Mouse (Mus musculus): ENCODE measurements around the gene Olfml1.

The Olfml1 gene

DNA sequence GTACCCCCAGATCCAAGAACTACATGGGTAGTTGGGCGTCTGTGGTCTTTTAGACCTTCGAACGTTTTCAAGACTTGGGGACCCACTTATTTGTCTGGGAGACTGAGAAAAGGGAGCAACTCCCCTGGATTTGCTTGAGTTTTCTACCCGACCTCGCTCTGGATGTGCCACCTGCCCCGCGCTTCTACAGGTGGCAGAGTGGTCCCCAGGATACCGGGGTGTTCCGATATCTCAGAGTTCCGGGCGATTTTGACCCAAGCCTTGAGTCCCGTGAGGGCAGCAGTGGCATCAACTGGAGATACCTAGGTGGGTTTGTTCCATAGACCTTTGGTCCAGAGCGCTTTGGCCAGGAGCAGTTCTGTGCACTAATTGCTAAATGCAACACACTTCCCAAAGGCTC, 28.2 kb downstream of the Olfml1 start:
- no peak for DNase-seq

GRCm38 (mm10) chr7:107596753-107597152, 29.5 kb downstream of the Olfml1 start:
- no peak for DNase-seq

GRCm38 (mm10) chr7:107597956-107598355, 30.7 kb downstream of the Olfml1 start:
- no peak for DNase-seq

DNA sequence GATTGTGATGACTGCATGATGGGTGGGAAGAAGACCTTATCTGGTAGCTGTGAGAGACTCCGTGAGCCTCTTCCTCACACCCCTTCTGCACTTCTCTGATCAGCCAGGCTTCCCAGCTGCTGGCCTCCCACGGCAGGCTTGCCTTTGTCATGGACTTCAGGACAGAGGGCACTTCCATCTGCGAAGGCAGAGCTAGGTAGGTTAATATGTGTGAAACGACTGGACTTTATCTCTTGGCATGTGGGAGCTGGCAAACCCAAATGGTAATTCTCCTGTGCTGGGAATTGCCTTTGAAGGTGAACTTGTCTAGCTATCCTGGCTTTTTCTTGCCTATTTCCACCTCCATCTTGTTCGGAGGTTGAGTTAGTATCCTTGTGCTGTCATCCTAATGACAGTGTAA, 33.4 kb downstream of the Olfml1 start:
- DNase-seq, result no peak

DNA sequence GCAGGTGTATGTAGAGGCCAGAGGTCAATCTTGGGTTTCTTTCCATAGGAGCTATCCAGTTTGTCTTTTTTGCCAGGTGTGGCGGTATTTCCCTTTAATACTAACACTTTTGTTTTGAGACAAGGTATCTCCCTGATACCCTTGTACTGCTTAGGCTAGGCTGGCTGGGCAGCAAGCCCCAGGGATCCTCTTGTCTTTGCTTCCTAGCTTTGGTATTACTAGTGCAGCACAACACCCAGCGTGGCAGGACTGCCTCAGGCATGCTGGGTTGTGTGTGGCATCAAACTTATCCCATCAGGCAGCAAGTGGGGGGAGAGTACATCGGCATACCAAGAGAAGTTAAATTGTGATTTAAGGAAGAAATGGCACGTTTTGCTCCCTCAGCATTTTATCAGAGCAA, 35.3 kb downstream of the Olfml1 start:
- DNase-seq, result no peak

- DNase-seq, result no peak
These were observed 35.7 kb downstream of the Olfml1 start for GRCm38 (mm10) chr7:107602913-107603312.

DNA sequence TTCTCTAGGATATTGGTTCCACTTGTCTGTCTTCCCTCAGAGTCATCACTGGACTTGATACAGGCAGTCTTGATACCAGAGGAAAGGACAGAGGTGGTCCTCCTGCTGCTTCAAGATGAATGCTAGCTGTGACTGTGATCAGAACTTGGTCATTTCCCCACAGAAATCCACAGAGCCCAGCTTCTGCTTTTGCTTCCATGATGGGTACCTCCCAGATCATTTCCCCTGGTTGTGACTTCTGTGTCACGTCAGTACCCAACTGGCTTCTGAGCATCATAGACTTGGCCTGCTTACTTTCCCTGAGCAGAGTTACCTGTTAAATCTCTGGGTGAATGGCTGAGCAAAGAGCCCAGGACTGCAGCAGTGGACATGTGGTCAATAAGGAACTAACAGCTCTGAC, 40.5 kb downstream of the Olfml1 start:
- no peak for DNase-seq

- no peak for DNase-seq
These were observed 42.5 kb downstream of the Olfml1 start for GRCm38 (mm10) chr7:107609622-107610255.

DNA sequence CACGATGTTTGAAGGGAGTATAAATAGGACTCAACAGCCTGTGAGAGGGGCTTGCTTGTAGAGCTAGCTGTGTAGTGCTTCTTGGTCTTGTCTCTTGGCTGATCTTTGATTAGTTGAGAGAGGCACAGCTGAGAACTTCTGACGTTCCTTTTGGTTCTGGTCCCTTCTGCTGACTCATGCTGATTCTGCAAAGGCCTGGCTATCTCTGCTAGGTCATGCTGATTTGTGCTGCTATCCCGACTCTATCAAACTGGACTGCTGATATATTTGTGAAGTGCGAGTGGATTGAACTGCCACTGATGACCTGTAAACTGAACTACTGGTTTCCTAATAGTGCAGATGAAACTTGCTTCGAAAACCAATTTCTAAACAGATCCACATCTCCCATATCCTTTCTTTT, 43.6 kb downstream of the Olfml1 start:
- DNase-seq, result no peak

DNA sequence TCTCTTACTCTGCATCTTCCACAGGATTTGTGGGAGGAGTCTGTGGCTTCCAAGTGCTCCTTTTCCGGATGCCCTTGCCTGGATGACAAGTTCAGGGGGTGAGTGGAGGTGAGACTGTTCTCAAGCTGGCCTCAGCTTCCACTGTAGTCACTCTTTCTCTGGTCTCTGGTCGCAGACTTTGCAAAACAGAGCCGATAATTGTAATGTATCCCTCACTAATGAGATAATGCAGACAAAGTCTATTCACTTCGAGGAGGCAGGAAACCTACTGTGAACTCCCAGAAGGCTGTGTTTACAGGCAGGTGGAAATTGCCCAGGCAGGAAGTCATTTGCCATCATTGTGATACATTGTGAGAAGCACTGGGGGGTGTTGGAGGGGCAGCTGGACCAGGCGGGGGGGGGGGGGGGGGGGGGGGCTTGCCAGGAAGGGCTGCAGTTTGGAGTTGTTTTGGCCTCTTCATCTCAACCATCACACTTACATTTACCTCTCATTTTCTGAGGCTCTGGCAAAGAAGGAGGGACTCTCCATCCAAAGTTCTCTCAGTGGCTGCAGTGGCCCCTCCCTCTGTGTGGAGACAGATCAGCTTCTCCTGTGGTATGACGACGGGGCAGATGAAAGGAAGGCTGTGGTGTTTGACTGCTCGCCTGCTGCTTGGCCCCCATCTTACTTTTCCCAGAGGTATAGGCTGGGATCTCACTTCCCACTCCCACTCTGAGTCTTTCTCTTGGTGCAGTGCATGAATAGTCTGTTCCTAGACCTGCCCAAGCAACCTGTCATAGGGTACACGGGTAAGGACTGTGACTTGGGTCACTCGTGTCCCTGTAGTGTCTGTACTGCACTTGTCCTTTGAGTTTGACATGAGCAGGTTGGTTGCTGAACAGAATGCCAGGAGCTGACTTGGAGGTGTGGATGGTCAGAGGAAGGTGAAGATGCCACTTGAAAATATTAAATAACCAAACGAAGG, 51.1 kb downstream of the Olfml1 start:
- DNase-seq, result no peak

DNA sequence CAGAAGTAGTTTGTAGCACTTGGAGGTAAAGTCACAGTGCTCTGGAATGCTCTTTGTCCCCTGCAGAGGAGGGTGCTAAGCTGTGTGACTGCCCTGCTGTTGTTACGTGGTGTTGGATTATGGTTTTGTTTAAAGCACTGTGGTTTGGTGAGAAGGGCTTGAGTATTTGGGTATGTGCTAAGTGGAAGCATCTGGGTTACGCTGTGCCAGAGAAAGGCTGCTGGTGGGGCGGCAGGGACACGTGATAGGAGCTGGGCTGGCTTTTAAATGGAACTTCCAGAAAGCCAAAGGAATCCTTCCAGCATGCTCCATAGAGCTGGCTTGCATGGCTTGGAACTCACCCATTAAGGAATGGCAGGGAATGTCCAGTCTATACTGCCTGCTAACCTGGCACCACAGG, 52.0 kb downstream of the Olfml1 start:
- no peak for DNase-seq

DNA sequence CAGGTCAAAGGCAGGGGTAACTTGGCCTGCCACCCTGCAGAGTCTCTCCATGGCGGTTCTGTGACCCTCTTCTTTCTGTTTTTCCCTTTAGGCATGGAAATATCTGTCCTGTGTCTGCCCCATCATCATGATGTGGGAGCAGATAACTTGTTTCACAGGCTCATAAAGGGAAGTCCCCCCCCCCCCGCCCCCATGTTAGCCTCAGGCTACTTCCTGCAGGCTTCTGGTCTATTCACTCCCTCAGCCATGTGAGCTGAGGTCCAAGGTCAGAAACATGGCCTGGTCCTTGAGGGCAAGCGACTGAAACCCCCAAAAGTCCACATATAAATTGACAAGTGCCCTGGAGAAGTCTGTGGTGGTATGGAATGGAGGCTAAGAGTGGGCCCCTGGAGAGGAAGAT, 52.9 kb downstream of the Olfml1 start:
- DNase-seq, result no peak

- DNase-seq, result no peak
These were observed 57.2 kb downstream of the Olfml1 start for GRCm38 (mm10) chr7:107624432-107624831.

DNA sequence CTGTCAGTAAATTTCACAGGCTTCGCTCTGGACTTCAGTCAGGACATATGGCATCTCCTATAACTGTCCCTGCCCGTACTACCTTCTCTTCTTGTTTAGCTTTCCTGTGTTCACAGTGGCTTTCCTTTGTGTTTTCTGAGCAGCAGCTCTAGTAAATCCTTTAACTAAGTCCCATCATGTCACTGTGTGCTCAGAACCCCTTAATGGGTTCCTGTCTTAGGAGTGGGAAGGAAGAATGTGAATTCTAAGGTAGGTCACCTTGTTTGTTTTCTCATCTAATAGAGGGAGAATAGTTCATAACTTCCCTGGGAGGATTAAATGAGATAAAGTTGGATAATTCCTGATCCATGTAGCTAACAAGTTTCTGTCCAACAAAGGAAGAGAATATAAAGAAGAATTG, 57.8 kb downstream of the Olfml1 start, which contains the start of gene 5330417H12Rik:
Gene 5330417H12Rik (minus strand): TSS at position 101 of the 400 bp plus-strand sequence.
- DNase-seq, result no peak

DNA sequence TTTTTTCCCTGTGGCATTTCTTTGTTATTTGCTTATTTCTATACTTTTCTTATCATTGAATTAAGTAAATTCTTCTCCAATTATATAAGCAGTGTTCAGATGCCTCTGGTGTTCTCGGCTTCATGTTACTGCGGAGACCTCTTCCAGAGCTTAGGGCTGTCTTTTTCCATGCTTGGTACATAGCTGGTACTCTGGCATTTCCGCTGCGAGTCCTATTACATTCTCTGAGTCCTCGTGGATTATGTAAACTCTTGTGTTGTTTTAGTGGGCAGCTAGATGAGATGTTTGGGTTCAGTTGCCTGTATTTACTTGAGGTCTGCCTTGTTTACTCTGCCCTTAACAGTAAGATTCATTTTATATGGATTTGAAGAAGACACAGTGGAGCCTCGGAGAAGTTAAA, 58.5 kb downstream of the Olfml1 start:
- DNase-seq, result no peak

DNA sequence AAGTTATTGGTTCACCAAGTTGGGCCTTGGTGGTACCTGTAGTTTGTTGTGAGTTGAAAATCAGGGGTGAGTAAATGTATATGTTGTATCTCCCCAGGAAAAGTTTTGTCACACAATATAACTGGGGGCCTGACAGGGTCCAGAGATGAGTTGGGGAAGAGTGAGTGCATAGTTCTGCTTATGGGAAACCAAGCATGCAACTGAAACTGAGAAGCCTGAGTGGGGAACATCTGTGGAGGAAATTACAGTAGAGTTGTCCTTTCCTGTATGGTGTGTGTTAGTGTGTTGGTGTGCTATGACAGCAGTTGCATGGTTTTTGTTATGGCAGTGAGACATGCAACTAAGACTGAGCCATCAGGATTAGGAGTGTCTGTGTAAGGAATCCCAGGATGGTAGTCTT, 61.1 kb downstream of the Olfml1 start:
- no peak for DNase-seq

DNA sequence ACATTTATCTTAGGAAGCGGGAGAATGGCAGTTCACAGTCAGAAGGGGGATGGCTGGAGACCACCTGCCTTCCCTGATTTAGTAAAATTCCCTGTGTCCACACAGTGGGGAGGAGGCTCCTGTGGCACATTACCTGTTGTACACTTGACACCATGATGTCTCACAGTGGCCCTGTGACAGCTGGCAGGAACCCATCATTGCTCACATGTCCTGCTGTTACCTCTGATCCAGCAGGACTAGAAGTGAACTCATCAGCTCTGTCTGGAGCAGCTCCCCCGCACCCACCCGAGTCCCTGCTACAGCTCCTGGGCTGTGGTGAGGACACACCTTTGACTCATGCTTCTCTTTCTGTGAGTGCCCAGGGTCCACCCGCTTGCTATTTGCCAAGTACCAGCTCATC, 66.0 kb downstream of the Olfml1 start:
- DNase-seq, result no peak

DNA sequence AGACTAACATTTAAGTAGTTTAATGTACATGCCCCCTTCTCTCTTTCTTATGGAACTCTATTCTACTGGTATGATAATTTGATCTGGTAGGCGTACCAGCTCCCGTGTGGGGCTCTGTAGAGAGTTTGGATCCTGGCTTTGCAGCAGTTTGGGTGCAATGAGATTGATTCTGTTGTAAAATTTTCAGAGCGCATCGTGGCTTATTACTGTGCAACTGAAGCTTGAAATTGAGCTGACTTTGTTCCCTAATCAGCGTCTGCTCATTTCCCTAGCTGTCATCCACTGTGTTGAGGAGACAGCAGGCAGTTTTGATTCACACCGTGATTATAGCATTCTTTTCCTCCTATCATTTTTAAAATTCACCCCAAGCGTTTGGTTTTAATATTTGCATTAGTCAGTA, 70.2 kb downstream of the Olfml1 start:
- DNase-seq, result no peak

- no peak for DNase-seq
These were observed 70.8 kb downstream of the Olfml1 start for GRCm38 (mm10) chr7:107638026-107638425.
